Mouse (Mus musculus) intestine, postnatal 0 days (tissue): ENCODE results near the gene Pde10a. TPM values are rescaled to one million over a fixed set of nuclear protein-coding genes. Genes with fewer than 3 reads are reported as not detected.
A peak's percentile ranks its signal among the peaks of the same experiment; 100 is the strongest.

Experiments
- ATAC-seq: fragments of 200-750 bp; cut with Nextera tagmentation; 2 replicates; pipeline ENCODE4 v1.8.0; 2017; ENCODE audit warnings: mild to moderate bottlenecking, moderate TSS enrichment, moderate library complexity
- H3K27ac ChIP-seq: fragments of 300-500 bp; sonication (generic); 2 replicates; pipeline ENCODE4 v1.5.1; 2014; ENCODE audit warnings: mild to moderate bottlenecking, low read depth, low read length, moderate library complexity
- H3K27me3 ChIP-seq: fragments of 300-500 bp; sonication (generic); replicated peaks from 2 replicates; pipeline ENCODE4 v1.6.1; 2014; ENCODE audit warnings: low read length, mixed read lengths; ENCODE audit not compliant: control insufficient read depth, insufficient read depth
- H3K36me3 ChIP-seq: fragments of 300-500 bp; sonication (generic); 2 replicates; pipeline ENCODE4 v1.6.1; 2014; ENCODE audit warnings: mild to moderate bottlenecking, moderate library complexity; ENCODE audit not compliant: control insufficient read depth, insufficient read depth
- H3K4me1 ChIP-seq: fragments of 300-500 bp; sonication (generic); replicated peaks from 2 replicates; pipeline ENCODE4 v1.6.1; 2014; ENCODE audit warnings: antibody characterized with exemption, low read length, mixed read lengths; ENCODE audit not compliant: control insufficient read depth, insufficient read depth
- H3K4me2 ChIP-seq: fragments of 300-500 bp; sonication (generic); replicated peaks from 2 replicates; pipeline ENCODE4 v1.6.1; 2014; ENCODE audit warnings: low read depth, mild to moderate bottlenecking, moderate library complexity
- H3K4me3 ChIP-seq: fragments of 300-500 bp; sonication (generic); 2 replicates; pipeline ENCODE4 v1.5.1; 2014; ENCODE audit warnings: low read depth, low read length
- H3K9ac ChIP-seq: fragments of 300-500 bp; sonication (generic); 2 replicates; pipeline ENCODE4 v1.6.1; 2014; ENCODE audit warnings: mild to moderate bottlenecking, low read depth, low read length
- H3K9me3 ChIP-seq: fragments of 300-500 bp; sonication (generic); 2 replicates; pipeline ENCODE4 v1.6.1; 2016; ENCODE audit warnings: mixed run types; ENCODE audit not compliant: control insufficient read depth
- CTCF ChIP-seq: sonication (generic); IDR thresholded peaks from 2 replicates; pipeline ENCODE4 v1.5.1; 2016; ENCODE audit warnings: low read depth, mild to moderate bottlenecking, control low read depth, antibody characterized with exemption, moderate library complexity
- WGBS: fragments of 180-500 bp; shearing (Covaris S2); extraction: QIAGEN DNeasy Blood & Tissue Kit; methylation state at CpG from one replicate; pipeline ENCODE4 v1.1.7; 2014; 5-methylcytosine and 5-hydroxymethylcytosine counted together
- polyA plus RNA-seq: library from polyadenylated mRNA; unstranded; fragments of >200 nt; fragmentation: Nextera tagmentation; extraction: Ambion mirVana; gene quantifications from 2 replicates; pipeline ENCODE4 v1.2.1, GENCODE M21; 2015

Gene Pde10a
- polyA plus RNA-seq, 1 experiment from 2014 or later = 0.47 TPM

DNA sequence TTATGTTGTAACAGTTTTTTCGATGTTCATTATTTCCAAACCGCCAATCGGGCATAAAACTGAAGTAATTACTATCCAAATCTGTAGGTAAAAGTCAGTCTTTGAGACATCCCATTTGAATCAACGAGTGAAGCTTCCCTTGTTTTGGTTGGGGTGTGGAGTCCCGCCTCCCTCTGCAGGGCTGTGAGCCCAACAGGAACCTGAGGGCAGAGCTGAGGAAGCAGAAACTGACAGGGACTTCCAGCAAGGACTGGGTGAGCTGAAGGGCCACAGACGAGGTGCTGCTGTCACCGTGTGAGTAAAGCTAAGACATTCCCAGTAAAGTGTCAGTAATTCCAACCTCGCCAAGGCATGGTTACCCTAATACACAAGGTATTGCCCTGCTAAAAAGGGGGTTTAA is 313.1 kb downstream of the Pde10a start:
- no peak for TF ChIP-seq CTCF
- Histone ChIP-seq H3K36me3 (no peaks in the 10 kb centered on the region), H3K9ac (no peak overlapping the region), H3K4me3 (no peak overlapping the region), H3K27me3 (no peaks in the 10 kb centered on the region), H3K27ac (no peak overlapping the region), H3K4me2 (no peak overlapping the region), H3K4me1 (no peaks in the 10 kb centered on the region), H3K9me3 (no peaks in the 10 kb centered on the region)
- 54% methylated on average over 8 of the region's 8 CpGs for WGBS
- ATAC-seq = no peak

DNA sequence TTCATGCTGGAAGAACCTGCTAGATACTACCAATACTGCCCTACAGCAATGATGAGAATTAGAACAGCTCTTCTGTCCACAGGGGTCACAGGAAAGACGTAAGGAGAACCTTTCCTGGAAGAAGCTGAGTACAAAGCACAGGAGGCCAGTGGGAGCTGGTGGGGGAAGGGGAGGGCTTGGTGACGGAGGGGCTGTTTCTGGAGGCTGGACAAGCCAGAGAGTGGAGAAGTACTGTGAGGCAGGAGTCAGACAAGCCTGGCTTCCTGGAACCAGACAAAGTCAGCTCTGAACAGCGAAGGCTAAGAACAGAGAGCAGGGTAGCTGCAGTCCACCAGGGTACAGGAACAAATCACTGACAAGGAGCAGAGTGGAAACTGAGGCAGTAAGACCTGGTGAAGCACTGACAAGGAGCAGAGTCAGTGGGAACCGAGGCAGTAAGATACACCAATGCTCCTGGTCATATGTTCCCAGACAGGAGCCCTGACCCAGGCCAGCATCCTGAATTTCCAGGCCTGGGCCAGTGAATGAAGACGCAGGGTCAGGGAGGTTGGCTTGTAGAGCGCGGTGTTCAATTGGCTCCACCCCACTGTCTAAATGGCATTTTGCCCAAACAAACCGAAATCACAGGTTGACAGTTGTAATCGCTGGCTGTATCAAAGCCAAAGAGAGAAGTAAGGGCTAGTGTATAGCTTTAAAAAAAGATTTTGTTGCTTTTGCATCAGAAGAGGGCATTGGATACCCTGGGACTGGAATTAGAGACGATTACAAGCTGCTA is 314.3 kb downstream of the Pde10a start:
- TF ChIP-seq CTCF = no peak
- Histone ChIP-seq H3K36me3 (no peaks in the 10 kb centered on the region), H3K9ac (no peak overlapping the region), H3K27me3 (no peaks in the 10 kb centered on the region), H3K4me1 (no peaks in the 10 kb centered on the region), H3K27ac (no peak overlapping the region), H3K4me2 (no peak overlapping the region), H3K4me3 (no peak overlapping the region), H3K9me3 (no peaks in the 10 kb centered on the region)
- 72% methylated on average over 10 of the region's 10 CpGs for WGBS
- no peak for ATAC-seq

DNA sequence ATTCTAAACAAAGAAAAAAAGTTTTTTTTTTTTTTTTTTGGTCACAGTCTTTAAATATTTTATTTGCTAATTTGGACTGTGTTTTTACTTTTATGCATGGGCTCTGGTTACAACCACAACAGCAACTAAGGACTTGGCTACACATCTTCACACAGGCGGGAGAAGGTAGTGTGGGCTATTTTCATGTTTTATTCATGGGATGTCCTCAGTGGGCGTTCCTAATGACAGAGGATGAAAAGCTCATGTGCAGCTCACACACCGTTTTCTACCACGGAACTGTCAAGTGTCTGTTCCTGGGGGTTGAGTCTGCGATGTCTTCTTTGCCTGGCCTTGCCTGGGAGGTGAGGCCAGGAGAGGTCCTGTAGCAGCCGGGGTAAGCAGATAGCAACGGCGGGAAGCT is 315.9 kb downstream of the Pde10a start:
- H3K36me3 ChIP-seq = no peaks in the 10 kb centered on the region
- no peak overlapping the region for H3K4me3 ChIP-seq
- WGBS = 86% methylated on average over 8 of the region's 8 CpGs
- no peak for TF ChIP-seq CTCF
- no peaks in the 10 kb centered on the region for H3K27me3 ChIP-seq
- ATAC-seq = no peak
- H3K4me1 ChIP-seq = no peaks in the 10 kb centered on the region
- H3K9me3 ChIP-seq = no peaks in the 10 kb centered on the region
- no peak overlapping the region for H3K4me2 ChIP-seq
- H3K9ac ChIP-seq = no peak overlapping the region
- H3K27ac ChIP-seq = no peak overlapping the region

DNA sequence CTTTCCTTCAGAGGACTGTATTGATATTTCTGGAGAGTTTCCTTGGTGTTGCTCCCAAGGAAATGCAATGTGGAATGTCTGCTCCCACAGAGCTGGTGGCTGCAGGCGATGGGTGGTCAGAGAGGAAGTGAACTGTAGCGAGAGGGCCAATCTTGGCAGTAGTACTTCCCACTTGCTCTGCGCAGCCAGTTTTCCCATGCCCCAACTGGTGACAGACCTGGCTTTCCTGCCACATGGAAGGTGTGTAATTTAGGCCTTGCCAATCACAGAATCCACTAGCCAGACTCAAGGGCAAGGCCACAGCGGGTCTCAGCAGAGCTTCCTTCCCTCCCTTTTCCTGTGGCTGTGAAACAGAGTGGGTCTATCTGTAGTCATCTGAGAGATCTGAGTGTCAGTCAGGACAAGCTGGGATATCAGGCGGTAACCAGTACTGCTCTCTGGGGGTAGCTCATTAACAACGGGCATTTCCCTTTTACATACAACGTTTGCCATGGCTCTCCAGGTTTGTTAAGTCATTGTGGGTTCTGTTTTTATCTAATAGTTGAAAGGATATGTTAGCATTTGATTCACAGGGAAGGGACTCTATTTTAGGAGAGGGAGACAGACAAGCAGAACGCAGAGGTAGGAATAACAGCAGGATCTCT is 316.8 kb downstream of the Pde10a start:
- Histone ChIP-seq H3K36me3 (no peaks in the 10 kb centered on the region), H3K9ac (no peak overlapping the region), H3K4me2 (no peak overlapping the region), H3K4me1 (no peaks in the 10 kb centered on the region), H3K27me3 (no peaks in the 10 kb centered on the region), H3K4me3 (no peak overlapping the region), H3K9me3 (no peaks in the 10 kb centered on the region), H3K27ac (no peak overlapping the region)
- TF ChIP-seq CTCF = no peak
- ATAC-seq = no peak
- 76% methylated on average over 8 of the region's 8 CpGs for WGBS

DNA sequence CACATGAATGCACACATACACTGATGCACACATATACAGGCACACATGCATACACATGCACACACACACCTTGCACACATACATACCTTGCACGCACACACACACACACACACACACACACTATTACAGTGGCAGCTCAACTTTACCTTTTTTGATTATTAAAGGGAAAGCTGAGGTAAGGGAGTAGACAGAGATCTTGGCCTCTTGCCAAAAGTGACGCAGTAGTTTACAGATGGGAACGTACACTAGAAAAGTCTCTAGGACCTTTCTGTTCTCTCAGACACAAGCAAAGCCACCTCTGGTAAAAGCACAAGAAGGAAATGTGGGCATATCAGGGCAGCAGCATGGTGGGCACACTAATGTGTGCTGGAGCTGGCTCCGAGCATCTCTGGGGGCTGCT is 317.5 kb downstream of the Pde10a start:
- no peak overlapping the region for H3K27ac ChIP-seq
- H3K36me3 ChIP-seq = no peaks in the 10 kb centered on the region
- no peak for TF ChIP-seq CTCF
- ATAC-seq = no peak
- no peak overlapping the region for H3K4me3 ChIP-seq
- no peak overlapping the region for H3K9ac ChIP-seq
- no peak overlapping the region for H3K4me2 ChIP-seq
- H3K4me1 ChIP-seq = no peaks in the 10 kb centered on the region
- H3K9me3 ChIP-seq = no peaks in the 10 kb centered on the region
- no peaks in the 10 kb centered on the region for H3K27me3 ChIP-seq
- 47% methylated on average over 4 of the region's 4 CpGs for WGBS

DNA sequence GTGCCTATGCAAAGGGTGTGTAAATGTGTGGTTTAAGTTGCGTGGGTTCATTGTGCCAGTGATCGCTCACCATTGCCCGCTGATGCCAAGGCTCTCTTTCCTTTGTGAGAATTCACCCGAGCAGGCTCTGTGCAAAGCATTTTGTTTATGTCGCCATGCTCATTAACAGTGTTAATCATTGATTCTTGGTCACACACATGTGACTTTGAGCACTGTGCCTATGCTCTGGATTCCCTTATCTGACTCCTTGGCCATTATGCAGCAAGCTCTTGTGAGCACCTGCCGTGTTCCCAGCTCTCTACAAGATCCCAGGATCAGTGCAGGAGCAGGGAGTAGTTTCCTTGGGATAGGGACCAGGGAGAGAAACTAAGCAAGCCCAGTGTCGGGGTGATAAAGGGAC is 318.8 kb downstream of the Pde10a start:
- ATAC-seq = 0 out of 2 replicates have a peak, but pooled peaks have one; percentile 6
- Histone ChIP-seq H3K27me3 (no peaks in the 10 kb centered on the region), H3K4me1 (no peaks in the 10 kb centered on the region), H3K36me3 (no peaks in the 10 kb centered on the region), H3K9me3 (no peaks in the 10 kb centered on the region), H3K4me3 (no peak overlapping the region), H3K27ac (no peak overlapping the region), H3K4me2 (no peak overlapping the region), H3K9ac (no peak overlapping the region)
- TF ChIP-seq CTCF = no peak
- 69% methylated on average over 7 of the region's 7 CpGs for WGBS
